Mouse (Mus musculus) spleen, adult 2 months (tissue): ENCODE measurements around the gene Stradb.

Source experiments
- CTCF ChIP-seq: fragments of 200-500 bp; IDR thresholded peaks from 2 replicates; pipeline ENCODE4 v1.5.1; 2011; ENCODE audit warnings: mild to moderate bottlenecking, inconsistent platforms; ENCODE audit not compliant: insufficient read depth, insufficient read length, insufficient replicate concordance; ENCODE audit errors: extremely low read depth
- POLR2A ChIP-seq: fragments of 200-500 bp; IDR thresholded peaks from 2 replicates; pipeline ENCODE4 v1.6.1; 2011; ENCODE audit warnings: low read depth, low read length, inconsistent platforms

GRCm38 (mm10) chr1:58962865-58963264, 10.5 kb upstream of the Stradb start:
- TF ChIP-seq CTCF (no peak), POLR2A (no peak)
